Mouse (Mus musculus): Measurements from ENCODE around the gene Tmem145.
"Not testable (repeated sequence)": the region's sequence is repeated elsewhere in the genome, so short reads cannot be mapped to it uniquely, and the experiment has no call there.

The Tmem145 gene

GRCm38 (mm10) chr7:25305956-25306613 is at the start of gene Tmem145:
Tmem145 (plus strand) TSS chr7:25306106.
- DNase-seq (ENCODE audit: low spot score): peak; percentile 66

DNA sequence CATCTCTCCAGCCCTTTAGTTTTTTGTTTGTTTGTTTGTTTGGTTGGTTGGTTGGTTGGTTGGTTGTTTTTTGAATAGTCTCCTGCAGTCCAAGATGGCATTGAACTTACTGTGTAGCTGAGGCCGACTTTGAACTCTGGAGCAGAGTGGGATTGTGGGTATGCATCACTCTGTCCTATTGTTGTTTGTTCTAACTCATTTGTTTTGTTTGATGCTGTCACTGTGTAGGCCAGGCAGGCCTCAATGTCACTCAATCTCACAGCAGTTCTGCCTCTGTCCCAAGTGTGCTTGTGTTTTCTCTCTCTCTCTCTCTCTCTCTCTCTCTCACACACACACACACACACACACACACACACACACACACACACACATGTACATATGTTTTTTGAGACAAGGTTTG is 44.0 kb upstream of the Tmem145 start:
- no peak for DNase-seq (ENCODE audit: low spot score)

- no peak for DNase-seq (ENCODE audit: low spot score)
Measured at GRCm38 (mm10) chr7:25263968-25264870, 41.7 kb upstream of the Tmem145 start.

GRCm38 (mm10) chr7:25265743-25266142 is 40.2 kb upstream of the Tmem145 start:
- DNase-seq (ENCODE audit: low spot score): not testable (repeated sequence)

DNA sequence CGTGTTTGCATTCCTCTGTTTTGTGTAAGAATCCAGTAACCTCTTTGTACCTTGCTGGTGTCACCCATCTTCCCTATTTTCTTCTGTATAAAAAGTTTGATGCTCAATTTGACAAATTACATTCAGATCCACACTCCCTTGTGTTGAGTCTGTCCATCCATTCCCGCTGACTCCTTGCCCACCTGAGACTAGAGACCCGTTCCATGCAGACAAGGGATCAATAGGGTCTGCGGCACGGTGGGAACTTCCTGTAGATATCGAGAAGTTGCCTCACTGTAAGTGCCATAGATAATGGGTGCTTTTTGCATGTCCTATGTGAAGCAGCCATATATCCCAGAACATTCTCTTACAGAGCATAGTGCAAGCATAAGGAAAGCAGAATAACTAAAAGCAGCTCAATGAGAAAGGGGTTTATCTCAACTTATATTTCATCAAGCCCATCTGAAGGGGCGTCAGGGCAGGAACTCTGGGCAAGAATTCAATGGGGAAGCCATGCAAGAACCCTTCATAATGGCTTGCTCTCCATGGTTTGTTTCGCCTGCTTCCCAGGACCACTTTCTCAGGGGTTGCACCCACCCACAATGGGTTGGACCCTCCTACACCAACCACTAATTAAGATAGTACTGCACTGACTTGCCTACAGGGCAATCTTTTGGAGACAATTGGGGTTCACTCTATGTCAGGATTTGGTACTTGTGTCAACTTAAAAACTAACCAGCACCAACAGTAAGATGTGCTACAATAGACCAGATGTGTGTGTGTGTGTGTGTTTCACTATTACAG is 39.5 kb upstream of the Tmem145 start:
- no peak for DNase-seq (ENCODE audit: low spot score)

- peak; percentile 100 for DNase-seq (ENCODE audit: low spot score)
Measured at GRCm38 (mm10) chr7:25267301-25267750, 38.6 kb upstream of the Tmem145 start, which contains the start of gene Cic. Cic (plus strand) TSS chr7:25267704.

GRCm38 (mm10) chr7:25267751-25268463 is 38.0 kb upstream of the Tmem145 start:
- peak; percentile 100 for DNase-seq (ENCODE audit: low spot score)

DNA sequence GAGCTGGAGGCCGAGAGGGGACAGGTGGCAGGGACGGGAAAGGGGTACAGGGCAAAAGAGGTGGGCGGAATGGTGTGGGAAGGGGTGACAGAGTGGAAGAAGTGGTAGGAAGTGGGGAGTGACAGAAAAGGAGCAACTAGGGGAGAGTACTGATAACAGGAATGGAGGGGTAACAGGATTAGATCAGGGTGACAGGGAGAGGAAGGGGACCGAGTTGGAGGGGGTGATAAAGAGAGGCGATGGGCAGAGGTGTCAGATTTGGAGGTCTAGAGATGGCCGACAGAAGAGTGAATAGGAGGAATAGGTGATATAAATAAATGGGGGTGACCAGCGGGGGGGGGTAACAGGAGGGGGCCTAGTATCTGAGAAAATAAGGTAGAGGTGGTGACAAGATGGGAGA is 37.3 kb upstream of the Tmem145 start:
- DNase-seq (ENCODE audit: low spot score): no peak

DNA sequence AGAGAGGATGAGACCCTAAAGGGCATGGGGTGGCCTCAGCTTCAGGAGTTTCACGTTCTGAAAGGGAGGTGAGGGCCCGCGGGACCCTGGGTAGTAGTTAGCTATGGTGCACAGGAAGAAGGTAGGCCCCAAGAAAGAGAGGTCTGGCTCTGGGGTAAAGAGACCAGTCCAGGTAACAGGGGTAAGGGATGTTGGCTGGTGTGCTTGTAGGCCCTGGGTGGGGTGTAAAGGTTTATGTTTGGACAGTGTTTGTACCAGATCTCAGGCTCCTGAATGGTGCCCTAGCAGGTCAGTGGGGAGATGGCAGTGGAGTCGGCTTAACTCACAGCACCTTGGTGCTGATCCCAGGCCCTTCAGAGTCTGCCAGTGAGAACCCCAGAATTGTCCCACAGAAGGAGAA is 36.9 kb upstream of the Tmem145 start:
- no peak for DNase-seq (ENCODE audit: low spot score)

DNA sequence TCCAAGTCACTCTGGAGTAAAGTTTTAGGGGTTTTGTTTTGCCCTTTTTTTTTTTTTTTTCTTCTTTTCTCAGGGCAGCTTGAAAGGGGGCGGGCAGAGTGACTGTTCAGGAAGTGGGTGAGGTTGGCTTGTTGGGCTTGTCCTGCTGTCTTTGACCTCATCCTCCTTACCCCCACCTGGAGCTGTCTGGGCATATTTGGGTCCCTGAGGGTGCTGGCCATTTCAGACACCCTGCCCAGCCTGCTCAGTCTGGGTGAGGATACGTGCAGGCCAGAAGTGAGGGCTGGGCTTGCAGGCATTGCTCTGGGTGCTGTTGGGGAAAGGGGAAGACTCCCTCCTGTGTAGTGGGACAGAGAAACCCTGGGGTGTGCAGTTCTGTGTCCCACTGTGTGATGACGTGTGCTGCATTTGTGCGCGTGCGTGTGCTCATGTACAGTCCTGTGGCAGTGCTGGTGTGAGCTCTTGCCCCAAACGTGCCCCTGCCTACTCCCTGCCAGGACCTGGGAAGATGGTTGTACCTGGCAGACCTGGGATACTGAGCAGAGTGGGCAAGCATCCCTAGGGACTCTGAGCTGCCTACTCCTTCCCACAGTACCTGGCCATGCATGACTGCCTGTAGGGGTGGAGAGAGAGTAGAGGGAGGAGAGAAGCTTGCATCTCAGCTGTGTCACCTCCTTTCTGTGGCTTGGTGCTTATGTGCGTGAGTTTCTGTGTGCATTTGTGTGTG is 36.2 kb upstream of the Tmem145 start:
- no peak for DNase-seq (ENCODE audit: low spot score)

DNA sequence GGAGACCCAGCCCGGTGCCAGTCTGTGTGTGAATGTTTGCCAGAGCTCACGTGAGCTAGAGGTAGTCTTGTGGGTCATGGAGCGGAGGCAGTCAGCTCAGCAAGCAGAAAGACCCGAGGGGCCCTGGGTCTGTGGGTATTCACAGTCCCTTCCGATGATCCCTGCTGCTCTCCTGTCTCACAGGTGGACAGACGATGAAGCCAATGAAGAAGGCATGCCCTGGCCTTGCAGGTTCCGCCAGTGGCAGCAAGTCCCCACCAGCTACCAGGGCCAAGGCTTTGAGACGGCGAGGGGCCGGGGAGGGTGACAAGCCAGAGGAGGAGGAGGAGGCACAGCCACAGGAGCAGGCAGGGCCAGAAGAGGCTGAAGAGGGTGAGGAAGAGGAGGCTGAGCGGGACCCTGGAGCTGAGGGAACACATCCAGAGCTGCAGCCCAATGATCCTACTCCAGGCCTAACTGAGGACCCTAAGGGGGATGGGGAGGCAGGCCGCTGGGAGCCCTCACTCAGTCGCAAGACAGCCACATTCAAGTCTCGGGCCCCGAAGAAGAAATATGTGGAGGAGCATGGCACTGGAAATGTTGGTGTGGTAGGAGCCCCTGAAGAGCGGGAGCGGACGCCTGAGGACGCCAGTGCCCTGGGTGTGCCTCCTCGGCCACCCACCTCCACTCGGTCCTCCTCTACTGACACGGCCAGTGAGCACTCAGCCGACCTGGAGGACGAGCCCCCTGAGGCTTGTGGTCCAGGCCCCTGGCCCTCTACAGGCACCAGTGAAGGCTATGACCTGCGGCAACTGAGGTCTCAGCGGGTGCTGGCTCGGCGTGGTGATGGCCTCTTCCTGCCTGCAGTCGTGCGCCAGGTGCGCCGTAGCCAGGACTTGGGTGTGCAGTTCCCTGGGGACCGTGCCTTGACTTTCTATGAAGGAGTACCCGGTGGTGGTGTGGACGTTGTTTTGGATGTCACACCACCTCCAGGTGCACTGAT is 35.0 kb upstream of the Tmem145 start:
- no peak for DNase-seq (ENCODE audit: low spot score)

DNA sequence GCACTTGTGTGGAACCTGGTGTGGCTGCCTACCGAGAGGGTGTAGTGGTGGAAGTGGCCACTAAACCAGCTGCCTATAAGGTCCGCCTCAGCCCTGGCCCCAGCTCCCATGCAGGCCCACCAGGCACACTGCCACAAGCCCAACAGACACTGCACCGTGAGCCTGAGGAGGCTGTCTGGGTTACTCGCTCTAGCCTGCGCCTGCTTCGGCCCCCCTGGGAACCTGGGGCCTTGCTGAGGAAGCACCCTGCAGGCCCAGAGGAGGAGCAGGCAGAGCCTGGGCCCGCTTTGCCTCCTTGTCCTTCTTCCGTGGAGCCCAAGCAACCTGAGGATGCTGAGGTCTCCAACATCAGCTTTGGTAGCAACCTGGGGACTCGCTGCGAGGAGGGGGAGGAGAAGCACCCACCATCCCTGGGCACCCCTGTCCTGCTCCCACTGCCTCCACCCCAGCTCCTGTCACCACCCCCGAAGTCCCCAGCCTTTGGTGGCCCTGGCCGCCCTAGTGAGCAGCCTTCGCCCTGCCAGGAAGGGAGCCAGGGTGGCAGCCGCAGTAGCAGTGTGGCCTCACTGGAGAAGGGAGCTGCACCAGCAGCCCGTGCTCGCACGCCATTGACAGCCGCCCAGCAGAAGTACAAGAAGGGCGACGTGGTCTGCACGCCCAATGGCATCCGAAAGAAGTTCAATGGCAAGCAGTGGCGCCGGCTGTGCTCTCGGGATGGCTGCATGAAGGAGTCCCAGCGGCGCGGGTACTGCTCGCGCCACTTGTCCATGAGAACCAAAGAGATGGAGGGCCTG is 34.1 kb upstream of the Tmem145 start:
- no peak for DNase-seq (ENCODE audit: low spot score)

DNA sequence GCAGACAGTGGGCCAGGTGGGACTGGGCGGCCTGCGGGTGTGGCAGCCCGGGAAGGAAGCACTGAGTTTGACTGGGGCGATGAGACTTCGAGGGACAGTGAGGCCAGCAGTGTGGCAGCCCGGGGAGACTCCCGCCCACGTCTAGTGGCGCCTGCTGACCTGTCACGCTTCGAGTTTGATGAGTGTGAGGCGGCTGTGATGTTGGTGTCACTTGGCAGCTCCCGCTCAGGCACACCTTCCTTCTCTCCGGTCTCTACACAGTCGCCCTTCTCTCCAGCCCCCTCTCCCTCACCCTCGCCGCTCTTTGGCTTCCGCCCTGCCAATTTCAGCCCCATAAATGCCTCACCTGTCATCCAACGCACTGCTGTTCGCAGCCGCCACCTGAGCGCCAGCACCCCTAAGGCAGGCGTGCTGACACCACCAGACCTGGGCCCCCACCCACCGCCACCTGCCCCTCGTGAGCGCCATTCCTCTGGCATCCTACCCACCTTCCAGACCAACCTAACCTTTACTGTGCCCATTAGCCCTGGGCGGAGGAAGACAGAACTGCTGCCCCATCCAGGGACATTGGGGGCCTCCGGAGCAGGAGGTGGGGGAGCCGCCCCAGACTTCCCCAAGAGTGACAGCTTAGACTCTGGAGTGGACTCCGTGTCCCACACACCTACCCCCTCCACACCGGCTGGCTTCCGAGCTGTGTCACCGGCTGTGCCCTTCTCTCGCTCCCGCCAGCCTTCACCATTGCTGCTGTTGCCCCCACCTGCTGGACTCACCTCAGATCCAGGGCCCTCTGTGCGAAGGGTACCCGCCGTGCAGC is 33.3 kb upstream of the Tmem145 start:
- no peak for DNase-seq (ENCODE audit: low spot score)

DNA sequence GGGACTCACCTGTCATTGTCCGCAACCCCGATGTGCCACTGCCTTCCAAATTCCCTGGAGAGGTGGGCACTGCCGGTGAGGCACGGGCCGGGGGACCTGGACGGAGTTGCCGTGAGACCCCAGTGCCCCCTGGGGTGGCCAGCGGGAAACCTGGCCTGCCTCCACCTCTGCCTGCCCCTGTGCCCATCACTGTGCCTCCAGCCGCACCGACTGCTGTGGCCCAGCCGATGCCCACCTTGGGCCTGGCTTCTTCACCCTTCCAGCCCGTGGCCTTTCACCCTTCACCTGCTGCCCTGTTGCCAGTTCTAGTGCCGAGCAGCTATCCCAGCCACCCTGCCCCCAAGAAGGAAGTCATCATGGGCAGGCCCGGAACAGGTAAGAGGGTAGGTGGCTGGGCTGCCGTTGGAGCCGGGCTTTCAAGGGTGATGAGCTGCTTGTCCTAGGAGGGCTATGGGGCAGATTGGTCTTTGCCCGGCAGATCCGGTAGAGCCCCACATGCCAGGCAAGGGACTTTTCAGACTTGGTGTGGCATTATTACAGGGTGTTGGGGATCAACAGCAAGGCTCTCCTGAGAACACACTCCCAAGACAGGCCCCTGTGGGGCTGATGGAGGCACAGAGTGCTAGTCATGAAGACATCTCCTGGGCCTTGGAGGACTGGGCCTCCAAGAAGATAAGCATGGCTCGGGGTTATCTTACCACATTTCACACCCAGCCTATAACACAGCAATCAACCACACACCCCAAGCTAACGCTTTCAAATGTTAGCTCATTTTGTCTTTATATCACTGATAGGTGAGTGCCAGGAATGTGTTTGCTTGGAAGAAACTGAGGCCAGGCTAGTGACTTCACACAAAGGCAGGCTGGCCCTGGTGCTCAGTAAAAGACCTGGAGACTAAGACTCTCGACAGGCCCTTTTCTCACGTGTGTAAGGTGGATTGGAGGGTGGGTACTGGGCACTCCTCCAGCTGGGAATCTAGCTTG is 32.4 kb upstream of the Tmem145 start:
- DNase-seq (ENCODE audit: low spot score): no peak

GRCm38 (mm10) chr7:25274571-25274970 is 31.3 kb upstream of the Tmem145 start:
- no peak for DNase-seq (ENCODE audit: low spot score)

- no peak for DNase-seq (ENCODE audit: low spot score)
Measured at GRCm38 (mm10) chr7:25274996-25275395, 30.9 kb upstream of the Tmem145 start.
